Mouse (Mus musculus) cerebellum, adult 18-20 months (tissue): ENCODE results near the gene Lonp2.

Source experiments
- DNase-seq, 2 experiments: peaks; one replicate each; pipeline ENCODE4 v3.0.0; 2021

Lonp2 gene

GRCm38 (mm10) chr8:86713407-86714188 is 89.8 kb downstream of the Lonp2 start:
- DNase-seq = peak; percentile 49 to 63

- DNase-seq = no peak
Measured at GRCm38 (mm10) chr8:86718332-86718994, 94.6 kb downstream of the Lonp2 start.

DNA sequence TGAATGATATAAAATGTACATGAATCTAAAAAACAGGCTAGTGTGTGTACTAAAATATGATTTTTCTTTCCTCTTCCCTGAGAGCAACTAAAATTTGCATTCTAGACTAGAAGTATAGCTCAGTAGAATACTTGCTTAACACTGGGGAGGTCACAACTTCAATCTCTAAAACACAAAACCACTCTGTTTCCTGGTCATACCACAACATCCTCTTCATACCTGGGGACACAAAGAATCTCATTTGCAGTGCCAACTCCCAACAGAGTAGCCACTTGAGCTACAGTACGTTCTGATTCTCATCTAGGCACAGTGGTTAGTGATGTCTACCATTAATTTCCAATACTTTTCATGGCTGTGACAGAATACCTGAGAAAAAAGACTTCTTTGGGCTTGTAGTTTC is 95.5 kb downstream of the Lonp2 start:
- DNase-seq = no peak

DNA sequence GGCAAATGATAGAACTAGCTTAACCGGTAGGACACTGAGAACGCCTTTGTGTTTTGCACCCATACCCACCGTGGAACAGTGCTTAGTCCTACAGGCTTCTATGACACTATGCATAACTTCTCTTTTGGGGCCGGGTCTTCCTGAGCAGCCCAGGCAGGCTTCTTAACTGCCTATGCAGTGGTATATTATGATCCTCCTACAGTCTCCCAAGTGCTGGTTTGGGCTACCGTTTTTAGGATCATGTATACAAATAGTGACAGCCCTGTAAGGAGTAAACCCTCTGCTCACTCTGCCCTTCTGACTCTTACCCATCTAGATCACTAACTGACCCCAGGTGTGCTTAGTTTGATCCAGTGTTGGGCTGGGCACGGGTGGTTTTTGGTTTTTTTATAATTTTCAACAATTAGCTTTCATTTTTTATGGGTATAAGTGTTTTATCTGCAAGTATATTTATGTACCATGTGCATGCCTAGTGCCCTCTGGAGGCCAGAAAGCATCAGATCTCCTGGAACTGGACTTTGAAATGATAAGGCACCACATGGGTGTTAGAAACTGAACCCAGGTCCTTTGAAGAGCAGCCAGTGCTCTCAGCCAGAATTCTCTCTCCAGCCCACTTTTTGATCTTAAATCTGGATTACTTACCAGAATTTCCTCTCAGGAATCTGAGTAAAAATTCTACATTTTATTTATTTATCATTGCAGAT is 97.1 kb downstream of the Lonp2 start:
- no peak for DNase-seq

GRCm38 (mm10) chr8:86721490-86721889 is 97.6 kb downstream of the Lonp2 start:
- no peak for DNase-seq

DNA sequence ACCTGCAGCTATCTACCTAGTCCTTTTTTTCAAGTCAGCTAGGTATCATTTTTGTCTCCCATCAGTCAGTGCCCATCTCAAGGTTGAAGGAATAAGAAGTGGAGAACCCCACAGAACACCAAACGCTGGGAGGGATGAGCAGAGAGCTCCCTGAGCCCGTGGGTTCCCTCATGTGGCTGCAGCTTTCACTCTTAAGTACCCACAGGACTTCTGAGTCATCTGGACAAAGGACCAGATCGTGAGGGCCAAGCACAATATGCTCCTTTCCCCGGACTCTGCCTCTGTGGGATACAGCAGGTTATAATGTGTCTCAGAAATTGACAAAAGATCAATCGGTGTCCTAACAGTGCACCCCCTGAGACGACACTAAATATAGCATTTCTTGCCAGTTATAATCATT is 103.1 kb downstream of the Lonp2 start:
- DNase-seq = no peak

GRCm38 (mm10) chr8:86728224-86728950 is 104.5 kb downstream of the Lonp2 start:
- no peak for DNase-seq

DNA sequence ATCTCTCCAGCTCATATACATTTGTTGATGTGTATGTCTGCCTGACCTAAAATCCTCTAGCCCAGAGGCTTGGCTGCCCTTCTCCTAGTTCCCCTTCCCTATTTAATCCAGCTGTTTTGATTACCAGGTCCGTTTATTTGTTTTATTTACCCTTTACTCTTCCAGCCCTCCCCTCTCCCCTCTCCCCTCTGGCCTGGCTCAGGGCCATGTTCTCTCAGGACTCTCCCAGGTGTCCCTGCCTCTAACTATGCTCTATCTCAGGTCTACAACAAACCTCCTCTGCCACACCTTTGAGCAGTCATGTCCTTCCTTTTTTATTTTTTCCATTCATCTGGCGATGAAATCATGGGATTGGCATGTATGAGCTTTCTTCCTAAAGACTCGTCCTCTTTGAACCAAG is 106.5 kb downstream of the Lonp2 start:
- DNase-seq = no peak

DNA sequence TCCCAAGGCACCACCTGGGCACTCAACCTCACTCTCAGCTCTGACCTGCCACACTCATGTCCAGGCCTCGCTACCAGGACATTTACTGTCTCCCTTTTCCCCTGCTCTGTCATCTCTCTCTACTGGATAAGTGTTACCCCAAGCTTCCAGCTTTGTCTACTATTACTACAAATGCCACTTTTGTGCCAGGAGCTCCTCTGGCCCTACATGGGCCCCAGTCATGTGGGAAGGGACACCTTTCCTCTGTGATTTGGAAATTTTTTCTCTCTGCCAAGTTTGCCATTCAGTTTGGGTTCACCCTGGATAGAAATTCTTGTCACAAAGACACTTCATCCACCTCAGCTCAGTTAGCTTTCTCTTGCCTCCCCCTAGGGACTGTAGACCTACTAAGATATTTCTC is 107.0 kb downstream of the Lonp2 start:
- no peak for DNase-seq

DNA sequence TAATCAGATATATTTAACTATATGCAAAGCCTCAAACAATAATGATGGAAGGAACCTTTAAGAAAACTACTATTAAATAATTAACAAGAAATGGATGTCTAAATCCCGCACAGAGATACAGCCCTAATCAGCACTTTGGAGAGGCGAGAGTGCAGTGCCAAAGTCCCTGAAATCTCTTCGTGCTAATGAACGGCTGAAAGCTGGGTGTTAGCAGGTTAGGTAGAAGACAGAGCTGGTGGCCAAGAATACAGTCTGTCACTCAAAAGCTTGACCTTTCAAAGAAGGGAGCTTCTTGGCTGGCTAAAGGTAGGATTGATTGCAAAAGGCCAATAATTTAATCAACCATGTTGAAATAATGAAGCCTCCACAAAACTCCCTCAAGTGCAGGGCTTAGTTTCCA is 110.3 kb downstream of the Lonp2 start:
- no peak for DNase-seq

DNA sequence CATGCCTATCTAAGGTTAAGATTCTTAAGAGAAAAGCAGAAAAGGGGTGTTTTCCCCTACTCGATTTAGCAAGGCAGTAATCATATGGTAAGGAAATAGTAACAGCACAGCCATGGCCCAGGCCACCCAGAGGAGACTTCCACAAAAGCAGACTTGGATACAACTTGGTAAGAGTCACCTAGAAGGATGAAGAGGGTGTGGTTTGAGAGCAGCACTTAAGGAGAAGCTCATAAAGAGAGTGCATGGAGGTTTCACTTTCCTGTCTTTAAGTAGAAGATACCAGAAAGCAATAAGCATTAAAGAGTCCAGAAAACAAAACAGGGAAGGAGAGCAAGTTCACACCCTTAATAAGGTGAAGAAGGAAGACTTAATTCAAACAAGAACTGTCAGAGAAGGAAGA is 111.1 kb downstream of the Lonp2 start:
- DNase-seq = no peak

- DNase-seq = no peak
Measured at GRCm38 (mm10) chr8:86735446-86736111, 111.7 kb downstream of the Lonp2 start.

GRCm38 (mm10) chr8:86740899-86741298 is 117.1 kb downstream of the Lonp2 start:
- DNase-seq = no peak

DNA sequence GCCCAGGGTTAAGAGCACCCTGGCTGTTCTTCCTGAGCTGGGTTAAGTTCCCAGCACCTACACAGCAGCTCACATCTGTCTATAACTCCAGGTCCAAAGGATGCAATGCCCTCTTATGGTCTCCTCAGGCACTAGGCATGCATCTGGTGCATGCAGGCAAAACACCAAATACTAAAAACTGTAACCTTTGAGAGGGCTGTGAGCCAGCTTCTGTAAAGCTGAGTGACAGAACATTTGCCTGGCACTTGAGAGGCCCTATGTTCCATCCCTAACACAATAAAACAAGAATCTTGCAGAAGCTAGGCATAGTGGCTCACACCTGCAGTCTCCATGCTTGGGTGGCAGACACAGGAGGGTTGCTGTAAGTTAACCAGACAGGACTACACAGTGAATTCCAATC is 117.8 kb downstream of the Lonp2 start:
- no peak for DNase-seq

DNA sequence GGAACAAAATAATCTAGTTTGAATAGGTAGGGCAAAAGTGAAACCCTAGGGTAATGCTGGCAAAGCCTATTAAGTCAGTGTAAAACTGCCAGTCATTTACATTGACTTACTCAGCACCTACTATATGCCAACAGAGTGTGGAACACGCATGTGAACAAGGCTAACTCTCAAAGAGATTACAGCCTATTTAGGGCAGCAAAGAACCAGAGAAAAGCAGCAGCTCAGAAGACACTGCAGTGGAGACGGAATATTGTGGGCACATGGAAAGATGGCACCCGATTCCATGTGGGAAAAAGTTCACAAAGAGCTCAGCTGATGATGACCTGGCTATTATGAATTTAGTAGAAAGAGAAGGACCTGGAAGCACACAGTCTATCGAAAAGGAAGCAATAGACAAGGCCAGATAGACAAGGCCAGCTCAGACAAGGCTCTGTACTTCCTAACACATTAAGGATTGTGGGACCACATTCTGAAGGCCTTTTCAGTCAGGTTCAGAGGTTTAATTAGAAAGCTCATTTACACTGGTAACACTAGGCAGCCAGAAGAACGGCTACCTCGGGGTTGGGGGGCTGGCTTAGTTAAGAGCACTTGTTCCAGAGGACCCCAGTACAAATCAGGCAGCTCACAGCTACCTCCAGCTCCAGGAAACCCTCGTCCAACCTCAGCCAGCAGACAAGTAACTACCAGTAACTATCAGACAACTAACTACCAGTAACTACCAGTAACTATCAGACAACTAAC is 118.9 kb downstream of the Lonp2 start:
- no peak for DNase-seq

DNA sequence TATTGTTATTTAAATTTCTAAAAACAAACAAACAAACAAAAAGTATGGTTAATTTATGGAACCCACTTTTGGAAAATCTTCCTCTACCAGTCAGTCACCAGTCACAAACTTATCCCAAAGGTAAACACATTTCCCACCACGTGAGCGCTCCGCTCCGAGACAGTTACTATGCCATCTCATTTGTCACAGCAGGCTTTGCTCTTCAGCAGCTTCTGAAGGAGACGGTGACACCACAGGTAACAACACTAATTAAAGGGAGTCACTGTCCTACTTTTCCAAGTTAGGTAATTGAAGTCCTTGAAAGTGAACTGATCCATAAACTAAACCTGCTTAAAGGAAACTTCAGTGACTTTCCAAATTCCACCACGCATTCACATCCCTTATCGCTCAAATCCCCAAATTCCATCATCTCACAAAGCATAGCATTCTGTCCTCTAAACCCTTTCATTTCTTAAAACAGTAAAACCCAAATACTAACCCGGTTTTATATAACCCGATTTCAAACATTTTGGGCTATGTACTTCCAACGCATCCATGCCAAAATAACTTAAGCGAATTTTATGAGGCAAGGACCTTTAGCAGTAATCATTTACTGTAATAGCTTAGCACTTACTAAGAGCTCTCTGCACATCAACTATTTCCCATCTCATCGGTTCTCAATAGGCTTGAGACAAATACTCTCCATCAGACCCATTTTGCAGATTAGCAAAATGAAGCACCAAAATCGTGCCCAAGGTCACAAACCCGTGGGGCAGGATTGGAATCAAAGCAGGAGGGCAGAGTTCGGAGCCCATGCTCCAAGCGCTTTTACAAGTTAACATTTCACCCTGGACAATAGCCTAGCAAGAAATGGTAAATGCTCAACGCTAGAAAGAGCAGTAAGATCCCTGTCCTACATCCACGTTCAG is 120.7 kb downstream of the Lonp2 start:
- peak in 1 of 2 experiments; percentile 30 for DNase-seq

- peak; percentile 67 to 75 for DNase-seq
Measured at GRCm38 (mm10) chr8:86745221-86745934, 121.5 kb downstream of the Lonp2 start, which contains the start of the genes Gm10638 and Siah1a. Gm10638 (plus strand) TSS chr8:86745699. Siah1a (minus strand) TSS chr8:86745934.

GRCm38 (mm10) chr8:86745935-86746441 is 122.1 kb downstream of the Lonp2 start:
- DNase-seq = peak; percentile 91 to 99

DNA sequence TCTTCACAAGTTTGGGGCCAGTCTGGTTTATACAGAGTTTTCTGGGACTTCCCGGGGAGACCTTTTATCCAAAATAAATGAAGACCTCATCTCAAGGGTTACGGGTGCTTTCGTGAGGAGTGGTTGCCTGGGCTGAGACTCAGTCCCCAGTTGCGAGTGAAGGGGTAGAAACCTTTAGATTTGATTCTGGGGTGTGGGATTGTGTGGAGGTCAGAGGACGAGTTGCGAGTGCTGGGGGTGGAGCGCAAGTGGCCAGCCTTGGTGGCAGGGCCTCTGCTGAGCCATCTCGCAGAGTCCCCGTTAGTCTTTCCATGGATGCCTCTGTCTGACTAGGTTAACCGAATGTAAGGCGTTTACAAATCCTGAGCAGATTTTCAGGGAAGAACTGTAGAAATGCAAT is 122.7 kb downstream of the Lonp2 start:
- peak; percentile 33 to 47 for DNase-seq

DNA sequence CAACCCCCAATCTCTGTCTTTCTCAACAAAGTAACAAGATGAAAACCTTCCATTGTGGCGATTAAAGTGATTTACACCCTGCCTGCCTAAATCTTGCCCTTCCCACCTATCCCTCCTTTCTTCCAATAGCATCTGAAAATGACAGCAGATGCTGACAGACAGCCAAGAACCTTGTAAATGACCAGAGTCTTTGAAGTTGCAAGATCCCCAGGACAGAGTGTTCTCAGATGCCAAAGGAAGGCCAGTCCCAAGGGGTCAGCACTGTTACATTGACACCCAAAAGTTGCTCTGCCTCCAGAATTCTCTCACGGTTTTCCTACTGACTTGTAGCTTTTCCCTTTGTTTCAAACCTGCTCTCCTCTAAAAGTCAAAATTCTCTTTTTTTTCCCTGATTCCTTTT is 126.0 kb downstream of the Lonp2 start:
- no peak for DNase-seq
